Mouse (Mus musculus) macrophage (primary cell): ENCODE measurements around the gene Hist1h2ak. TPM values are rescaled to one million over a fixed set of nuclear protein-coding genes. Genes with fewer than 3 reads are reported as not detected.
A peak's percentile ranks its signal among the peaks of the same experiment; 100 is the strongest.
"Not testable (repeated sequence)": the region's sequence is repeated elsewhere in the genome, so short reads cannot be mapped to it uniquely, and the experiment has no call there.

Source experiments
- H3K27ac ChIP-seq: fragments of 350-480 bp; formaldehyde crosslinking; 2 replicates; pipeline ENCODE4 v1.9.0; 2021
- H3K36me3 ChIP-seq: fragments of 350-480 bp; formaldehyde crosslinking; 2 replicates; pipeline ENCODE4 v1.9.0; 2021; ENCODE audit errors: inconsistent target
- H3K4me3 ChIP-seq: fragments of 350-480 bp; formaldehyde crosslinking; 2 replicates; pipeline ENCODE4 v1.9.0; 2021; ENCODE audit errors: inconsistent target
- H3K79me2 ChIP-seq: fragments of 350-480 bp; formaldehyde crosslinking; 2 replicates; pipeline ENCODE4 v1.9.0; 2021; ENCODE audit errors: inconsistent target
- WGBS: methylation state at CpG from one replicate; pipeline ENCODE4 v1.1.7; 2026; ENCODE audit warnings: inconsistent platforms; ENCODE audit not compliant: missing documents; 5-methylcytosine and 5-hydroxymethylcytosine counted together
- polyA plus RNA-seq: library from polyadenylated mRNA; stranded (reverse); fragments of 250-400 nt; gene quantifications from 3 replicates; pipeline ENCODE4 v1.2.4, GENCODE M21; 2018; ENCODE audit warnings: inconsistent platforms

Hist1h2ak gene
- polyA plus RNA-seq, 1 experiment from 2014 or later: not detected

- peak within 1 kb of the TSS; percentile 86 for H3K27ac ChIP-seq
Observed at GRCm38 (mm10) chr13:21717397-21718357, 36.0 kb downstream of the Hist1h2ak start, which contains the start of gene Hist1h3h. TSS of gene Hist1h3h (plus strand) at chr13:21717659.

GRCm38 (mm10) chr13:21716540-21717391 is 36.9 kb downstream of the Hist1h2ak start:
- Histone ChIP-seq H3K27ac (peak overlapping the region; percentile 86), H3K4me3 (peak overlapping the region; percentile 29)
- 0% methylated on average over 4 of the region's 38 CpGs for WGBS
- not testable (repeated sequence) for H3K79me2 ChIP-seq, H3K36me3 ChIP-seq

More at GRCm38 (mm10) chr13:21717397-21718357, 36.0 kb downstream of the Hist1h2ak start, which contains the start of gene Hist1h3h:
- H3K36me3 ChIP-seq, H3K79me2 ChIP-seq: not testable (repeated sequence)
- H3K4me3 ChIP-seq: peak within 1 kb of the TSS; percentile 29
- WGBS: 9% methylated on average over 15 of the region's 56 CpGs

GRCm38 (mm10) chr13:21715864-21716539 is 37.6 kb downstream of the Hist1h2ak start, which contains the start of the genes Hist1h2bl and Hist1h2ai:
TSS of gene Hist1h2bl (minus strand) at chr13:21716143.
TSS of gene Hist1h2ai (plus strand) at chr13:21716422.
- not testable (repeated sequence) for H3K36me3 ChIP-seq, H3K79me2 ChIP-seq
- WGBS: 0% methylated on average over 15 of the region's 50 CpGs
- H3K4me3 ChIP-seq: peak within 1 kb of the TSS; percentile 29
- peak within 1 kb of the TSS; percentile 86 for H3K27ac ChIP-seq

DNA sequence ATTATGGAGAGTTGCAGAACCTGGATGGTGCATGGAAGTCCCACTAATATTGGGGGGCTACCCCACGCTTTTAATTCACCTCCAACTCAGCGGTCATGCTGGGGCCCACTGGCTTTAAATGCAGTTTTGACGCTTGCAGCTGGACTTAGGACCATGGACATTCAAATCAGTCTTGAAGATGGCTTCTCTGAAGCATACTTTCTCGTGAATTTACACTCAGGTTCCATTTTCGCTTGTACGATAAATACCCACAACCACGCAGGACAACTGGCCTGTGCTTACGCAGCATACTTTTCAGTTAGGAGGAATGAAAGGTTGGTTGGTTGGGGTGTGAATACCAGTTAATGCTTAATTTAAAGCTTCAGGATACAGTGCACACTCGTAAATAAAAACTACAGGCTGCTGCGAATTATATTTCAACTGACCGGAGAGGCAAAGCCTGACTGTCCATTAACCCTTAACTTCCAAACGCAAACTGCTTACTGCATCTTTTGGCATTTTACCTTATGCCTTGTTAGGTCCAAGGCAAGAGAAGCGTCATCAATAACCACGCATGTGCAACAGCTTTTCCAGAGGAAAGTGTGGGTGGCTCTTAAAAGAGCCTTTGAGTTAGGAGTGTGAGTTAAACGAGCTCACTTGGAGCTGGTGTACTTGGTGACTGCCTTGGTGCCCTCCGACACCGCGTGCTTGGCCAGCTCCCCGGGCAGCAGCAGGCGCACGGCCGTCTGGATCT is 38.3 kb downstream of the Hist1h2ak start:
- Histone ChIP-seq H3K27ac (peak overlapping the region; percentile 51), H3K36me3 (no peaks in the 10 kb centered on the region), H3K4me3 (peak overlapping the region; percentile 14; the same call in 1 of the 2 replicates), H3K79me2 (no peaks in the 10 kb centered on the region)
- WGBS: 3% methylated on average over 14 of the region's 22 CpGs

DNA sequence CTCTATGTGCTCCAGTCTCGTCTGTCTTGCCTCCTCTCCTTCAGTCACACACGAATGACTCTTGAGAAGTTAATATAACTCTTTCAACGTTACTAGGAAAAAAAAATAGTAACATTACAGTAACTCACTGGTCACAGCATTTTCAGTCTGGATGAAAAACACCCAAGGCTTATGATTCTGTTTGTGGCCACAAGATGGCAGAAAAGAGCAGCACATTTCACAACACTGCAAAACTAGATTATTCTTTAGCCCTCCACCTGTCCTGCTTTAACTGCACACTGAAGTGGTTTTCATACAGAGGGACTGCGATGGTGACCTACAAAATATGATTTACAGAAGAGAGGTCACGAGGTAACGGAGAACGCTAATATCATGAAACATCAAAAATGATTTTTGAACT is 38.9 kb downstream of the Hist1h2ak start:
- no peaks in the 10 kb centered on the region for H3K79me2 ChIP-seq
- no peaks in the 10 kb centered on the region for H3K36me3 ChIP-seq
- H3K27ac ChIP-seq: peak overlapping the region; percentile 51
- 2% methylated on average over 7 of the region's 7 CpGs for WGBS
- H3K4me3 ChIP-seq: peak overlapping the region; percentile 14; the same call in 1 of the 2 replicates

DNA sequence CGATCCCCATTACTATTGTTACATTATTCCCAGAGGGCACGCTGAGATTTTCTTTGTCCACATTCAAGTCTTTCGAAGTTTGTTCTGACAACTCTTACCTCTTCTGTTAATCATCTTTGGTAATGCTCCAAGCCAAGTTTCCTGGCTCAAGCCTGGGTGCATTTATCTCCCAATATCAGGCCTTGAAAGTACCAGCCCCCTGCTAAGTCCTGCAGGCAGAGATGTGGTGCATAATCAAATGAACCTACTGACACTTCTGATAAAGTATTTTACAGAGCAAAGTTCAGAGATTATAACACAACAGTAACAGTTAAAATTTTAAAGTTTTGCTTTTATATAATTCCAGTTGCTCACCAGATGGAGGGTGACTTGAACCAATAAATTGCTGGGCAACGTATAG is 41.9 kb downstream of the Hist1h2ak start:
- H3K4me3 ChIP-seq: no peak overlapping the region

DNA sequence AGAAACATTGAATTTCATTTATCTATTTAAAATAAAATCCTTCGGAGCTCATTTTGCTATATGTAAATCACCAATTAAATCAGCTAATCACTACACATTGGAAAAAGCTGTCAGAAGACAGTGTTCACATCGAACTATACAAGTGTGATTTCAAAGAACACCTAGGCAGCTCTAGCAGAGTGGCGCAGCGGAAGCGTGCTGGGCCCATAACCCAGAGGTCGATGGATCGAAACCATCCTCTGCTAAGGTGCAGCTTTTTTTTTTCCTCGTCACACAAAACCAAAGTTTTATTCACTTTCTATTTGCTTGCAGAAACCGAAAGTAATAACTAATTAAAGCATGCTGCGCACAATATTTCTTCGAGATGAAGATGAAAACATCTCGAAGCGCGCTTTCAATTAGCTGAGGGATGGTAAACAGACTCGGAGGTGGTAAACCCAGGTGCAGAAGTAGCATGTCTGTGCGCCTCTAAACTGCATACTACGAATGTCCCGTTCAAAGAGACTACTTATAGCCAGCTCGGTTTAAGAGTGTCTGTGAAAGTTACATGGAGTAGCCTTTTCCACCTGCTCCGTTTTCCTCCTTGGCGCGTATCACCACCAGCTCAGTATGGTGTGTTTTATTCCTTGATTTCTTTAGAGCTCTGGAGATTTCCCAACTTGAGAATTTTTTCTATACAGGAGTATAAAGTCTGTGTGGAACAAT is 42.7 kb downstream of the Hist1h2ak start:
- no peak overlapping the region for H3K27ac ChIP-seq

More for the DNA sequence above, 41.9 kb downstream of the Hist1h2ak start:
- H3K79me2 ChIP-seq: no peaks in the 10 kb centered on the region
- no peak overlapping the region for H3K27ac ChIP-seq
- WGBS: 55% methylated on average over 4 of the region's 4 CpGs
- no peaks in the 10 kb centered on the region for H3K36me3 ChIP-seq

DNA sequence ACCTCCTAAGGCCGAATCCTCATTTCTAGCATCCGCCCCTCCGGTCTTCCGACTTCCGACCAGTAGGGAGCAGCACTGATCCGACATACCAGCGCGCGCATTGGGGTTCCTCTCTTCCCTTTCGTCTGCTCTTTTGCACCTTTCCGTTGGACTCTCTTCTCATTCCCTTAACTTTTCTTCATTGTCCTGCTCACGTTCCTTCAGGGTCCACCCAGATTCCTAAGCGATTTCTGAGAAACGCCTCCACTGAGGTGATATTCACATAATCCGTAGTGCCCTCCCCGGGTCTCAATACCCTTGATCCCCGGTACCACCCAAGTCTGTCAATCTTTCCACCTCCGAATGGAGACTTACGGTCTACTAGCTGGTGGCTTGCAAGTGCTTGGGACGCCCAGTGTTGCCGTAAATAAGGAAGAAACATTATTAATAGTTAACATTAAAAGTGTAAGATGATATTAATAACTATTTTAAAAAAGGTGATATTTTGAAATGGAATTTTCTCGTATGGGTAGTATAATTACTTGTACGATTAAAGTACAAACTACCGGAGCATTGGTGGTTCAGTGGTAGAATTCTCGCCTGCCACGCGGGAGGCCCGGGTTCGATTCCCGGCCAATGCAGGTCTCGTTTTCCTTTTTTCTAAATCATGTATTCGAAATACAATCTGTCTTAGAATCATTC is 43.5 kb downstream of the Hist1h2ak start:
- H3K79me2 ChIP-seq: no peaks in the 10 kb centered on the region
- 0% methylated on average over 32 of the region's 32 CpGs for WGBS
- 0 out of 2 replicates have a peak overlapping the region, but pooled peaks have one; percentile 24 for H3K27ac ChIP-seq
- peak overlapping the region; percentile 87 for H3K4me3 ChIP-seq
- H3K36me3 ChIP-seq: no peaks in the 10 kb centered on the region

More for the DNA sequence above, 42.7 kb downstream of the Hist1h2ak start:
- H3K79me2 ChIP-seq: no peaks in the 10 kb centered on the region
- no peaks in the 10 kb centered on the region for H3K36me3 ChIP-seq
- 9% methylated on average over 22 of the region's 22 CpGs for WGBS
- H3K4me3 ChIP-seq: peak overlapping the region; percentile 87

DNA sequence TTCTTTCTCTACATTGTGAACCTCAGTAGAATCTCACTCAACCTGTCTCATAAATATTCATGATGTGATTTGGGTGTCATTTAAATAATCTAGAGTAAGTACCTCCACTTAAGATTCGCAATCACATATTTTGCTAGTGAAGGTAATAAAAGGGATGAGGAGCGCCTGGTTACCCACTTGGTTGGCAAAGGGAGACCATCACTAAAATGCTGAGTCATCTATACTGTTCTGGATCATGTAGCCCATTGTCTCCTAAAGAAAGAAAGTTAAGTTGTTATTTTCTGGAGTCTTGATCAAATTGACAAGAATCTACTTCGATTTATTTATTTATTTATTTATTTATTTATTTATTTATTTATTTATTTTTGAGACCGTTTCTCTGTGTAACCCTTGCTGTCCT is 47.0 kb downstream of the Hist1h2ak start:
- WGBS: 82% methylated on average over 4 of the region's 4 CpGs
- Histone ChIP-seq H3K27ac (no peak overlapping the region), H3K36me3 (no peaks in the 10 kb centered on the region), H3K4me3 (no peak overlapping the region), H3K79me2 (no peaks in the 10 kb centered on the region)

Other genes starting within 250 kb of the Hist1h2ak start
- gene Zkscan8, start 222.7 kb downstream of the Hist1h2ak start, polyA plus RNA-seq: 3.0 to 3.6 TPM (median 3.4 TPM) in 3 replicates
- not detected in 3 replicates for gene Olfr1366, start 211.0 kb downstream of the Hist1h2ak start, polyA plus RNA-seq
- gene Olfr1535, start 193.9 kb downstream of the Hist1h2ak start, polyA plus RNA-seq: not detected in 3 replicates
- not detected in 3 replicates for gene Olfr1364, start 172.1 kb downstream of the Hist1h2ak start, polyA plus RNA-seq
- not detected in 3 replicates for gene Olfr1362, start 139.8 kb downstream of the Hist1h2ak start, polyA plus RNA-seq
- not detected in 3 replicates for gene Olfr11, start 111.3 kb downstream of the Hist1h2ak start, polyA plus RNA-seq
- not detected in 3 replicates for gene Olfr1361, start 90.4 kb downstream of the Hist1h2ak start, polyA plus RNA-seq
- not detected in 3 replicates for gene Olfr1360, start 76.4 kb downstream of the Hist1h2ak start, polyA plus RNA-seq
- not detected in 3 replicates for gene Olfr1359, start 55.7 kb downstream of the Hist1h2ak start, polyA plus RNA-seq
- not detected in 3 replicates for gene Hist1h2bl, start 37.7 kb downstream of the Hist1h2ak start, polyA plus RNA-seq
- not detected in 3 replicates for gene Hist1h2ai, start 37.4 kb downstream of the Hist1h2ak start, polyA plus RNA-seq
- gene Hist1h3h, start 36.2 kb downstream of the Hist1h2ak start, polyA plus RNA-seq: 1.6 TPM in 1 of 3 replicates, not detected in the others
- gene Hist1h2bm, start 31.8 kb downstream of the Hist1h2ak start, polyA plus RNA-seq: not detected in 3 replicates
- not detected in 3 replicates for gene Hist1h4j, start 18.8 kb downstream of the Hist1h2ak start, polyA plus RNA-seq
- gene Hist1h4k, start 3.3 kb downstream of the Hist1h2ak start, polyA plus RNA-seq: 3.4 to 5.4 TPM in 2 of 3 replicates, not detected in the other
- 1.4 TPM in 1 of 3 replicates, not detected in the others for gene Hist1h2bn, start 296 bp upstream of the Hist1h2ak start, polyA plus RNA-seq
- not detected in 3 replicates for gene Hist1h1b, start 26.8 kb upstream of the Hist1h2ak start, polyA plus RNA-seq
- not detected in 3 replicates for gene Hist1h3i, start 29.5 kb upstream of the Hist1h2ak start, polyA plus RNA-seq
- not detected in 3 replicates for gene Hist1h2an, start 33.4 kb upstream of the Hist1h2ak start, polyA plus RNA-seq
- gene Hist1h2bp, start 33.6 kb upstream of the Hist1h2ak start, polyA plus RNA-seq: not detected in 3 replicates
- gene Hist1h2bq, start 56.4 kb upstream of the Hist1h2ak start, polyA plus RNA-seq: 0.17 to 0.62 TPM in 2 of 3 replicates, not detected in the other
- not detected in 3 replicates for gene Hist1h2ao, start 56.6 kb upstream of the Hist1h2ak start, polyA plus RNA-seq
- 1.4 TPM in 1 of 3 replicates, not detected in the others for gene Hist1h4m, start 57.9 kb upstream of the Hist1h2ak start, polyA plus RNA-seq
- not detected in 3 replicates for gene Hist1h4n, start 78.4 kb upstream of the Hist1h2ak start, polyA plus RNA-seq
- gene Hist1h2ap, start 79.7 kb upstream of the Hist1h2ak start, polyA plus RNA-seq: 13.7 to 51.2 TPM (median 37.0 TPM) in 3 replicates
- 1.1 TPM in 1 of 3 replicates, not detected in the others for gene Hist1h2br, start 79.9 kb upstream of the Hist1h2ak start, polyA plus RNA-seq
- 0.14 TPM in 1 of 3 replicates, not detected in the others for gene Zfp184, start 191.3 kb upstream of the Hist1h2ak start, polyA plus RNA-seq
- not detected in 3 replicates for gene Pom121l2, start 227.4 kb upstream of the Hist1h2ak start, polyA plus RNA-seq